Mouse (Mus musculus) megakaryocyte, embryonic 14.5 days (primary cell): ENCODE results near the gene Uggt1.

Experiments used
- FLI1 ChIP-seq: IDR thresholded peaks from 2 replicates; pipeline ENCODE4 v1.6.1; 2012; ENCODE audit warnings: low read length, inconsistent platforms, mixed read lengths
- GATA1 ChIP-seq: IDR thresholded peaks from 3 replicates; pipeline ENCODE4 v1.6.1; 2012; ENCODE audit warnings: mixed read lengths, low read length, inconsistent platforms, borderline replicate concordance

- TF ChIP-seq FLI1 (no peak), GATA1 (no peak)
Observed at GRCm38 (mm10) chr1:36112665-36113064, 131.9 kb downstream of the Uggt1 start.
